Mouse (Mus musculus) ZHBTc4 (cell line): ENCODE data around the gene Arhgap1.

Experiments used
- DNase-seq: peaks from one replicate; pipeline ENCODE4 v3.0.0-alpha.2; 2011; ENCODE audit warnings: low read depth, low spot score

The Arhgap1 gene

GRCm38 (mm10) chr2:91646733-91647132 lies 2.9 kb upstream of the Arhgap1 start:
- peak; percentile 92 for DNase-seq

- DNase-seq, result no peak
Measured at GRCm38 (mm10) chr2:91649152-91649551, 508 bp upstream of the Arhgap1 start.

GRCm38 (mm10) chr2:91650360-91650995 lies 818 bp downstream of the Arhgap1 start:
- no peak for DNase-seq

GRCm38 (mm10) chr2:91651458-91652258 lies 2.0 kb downstream of the Arhgap1 start:
- DNase-seq, result no peak

- DNase-seq, result no peak
Measured at GRCm38 (mm10) chr2:91652863-91653262, 3.2 kb downstream of the Arhgap1 start.

- DNase-seq, result no peak
Measured at GRCm38 (mm10) chr2:91655388-91655787, 5.7 kb downstream of the Arhgap1 start.

- no peak for DNase-seq
Measured at GRCm38 (mm10) chr2:91655827-91656226, 6.2 kb downstream of the Arhgap1 start.

- peak; percentile 91 for DNase-seq
Measured at GRCm38 (mm10) chr2:91656774-91657173, 7.1 kb downstream of the Arhgap1 start.

GRCm38 (mm10) chr2:91659657-91660056 lies 10.0 kb downstream of the Arhgap1 start:
- DNase-seq, result no peak

- DNase-seq, result no peak
Measured at GRCm38 (mm10) chr2:91660981-91661380, 11.3 kb downstream of the Arhgap1 start.

GRCm38 (mm10) chr2:91664780-91665179 lies 15.1 kb downstream of the Arhgap1 start:
- DNase-seq, result no peak

GRCm38 (mm10) chr2:91666386-91666910 lies 16.8 kb downstream of the Arhgap1 start:
- DNase-seq, result no peak

GRCm38 (mm10) chr2:91667747-91668146 lies 18.1 kb downstream of the Arhgap1 start:
- peak; percentile 77 for DNase-seq

- no peak for DNase-seq
Measured at GRCm38 (mm10) chr2:91669326-91669725, 19.7 kb downstream of the Arhgap1 start.

- no peak for DNase-seq
Measured at GRCm38 (mm10) chr2:91670038-91670437, 20.4 kb downstream of the Arhgap1 start.

GRCm38 (mm10) chr2:91673587-91673986 lies 23.9 kb downstream of the Arhgap1 start:
- DNase-seq, result no peak

- no peak for DNase-seq
Measured at GRCm38 (mm10) chr2:91674895-91675294, 25.2 kb downstream of the Arhgap1 start.

- DNase-seq, result no peak
Measured at GRCm38 (mm10) chr2:91676420-91676819, 26.8 kb downstream of the Arhgap1 start.

- no peak for DNase-seq
Measured at GRCm38 (mm10) chr2:91676961-91677360, 27.3 kb downstream of the Arhgap1 start.

- DNase-seq, result peak; percentile 83
Measured at GRCm38 (mm10) chr2:91682850-91683249, 33.2 kb downstream of the Arhgap1 start.

GRCm38 (mm10) chr2:91683919-91684318 lies 34.3 kb downstream of the Arhgap1 start:
- no peak for DNase-seq

- DNase-seq, result no peak
Measured at GRCm38 (mm10) chr2:91689452-91689851, 39.8 kb downstream of the Arhgap1 start.
